Mouse (Mus musculus) adrenal gland, postnatal 10 days (tissue): ENCODE measurements at regions not wholly inside any gene's neighbourhood (a gene's known extent, or its start where the extent isn't known, plus 50 kb on each side); places are given as distances from the start of the nearest gene placed in this dataset.

Source experiments
- DNase-seq: peaks from one replicate; pipeline ENCODE4 v3.0.0; 2021; ENCODE audit warnings: mixed read lengths

DNA sequence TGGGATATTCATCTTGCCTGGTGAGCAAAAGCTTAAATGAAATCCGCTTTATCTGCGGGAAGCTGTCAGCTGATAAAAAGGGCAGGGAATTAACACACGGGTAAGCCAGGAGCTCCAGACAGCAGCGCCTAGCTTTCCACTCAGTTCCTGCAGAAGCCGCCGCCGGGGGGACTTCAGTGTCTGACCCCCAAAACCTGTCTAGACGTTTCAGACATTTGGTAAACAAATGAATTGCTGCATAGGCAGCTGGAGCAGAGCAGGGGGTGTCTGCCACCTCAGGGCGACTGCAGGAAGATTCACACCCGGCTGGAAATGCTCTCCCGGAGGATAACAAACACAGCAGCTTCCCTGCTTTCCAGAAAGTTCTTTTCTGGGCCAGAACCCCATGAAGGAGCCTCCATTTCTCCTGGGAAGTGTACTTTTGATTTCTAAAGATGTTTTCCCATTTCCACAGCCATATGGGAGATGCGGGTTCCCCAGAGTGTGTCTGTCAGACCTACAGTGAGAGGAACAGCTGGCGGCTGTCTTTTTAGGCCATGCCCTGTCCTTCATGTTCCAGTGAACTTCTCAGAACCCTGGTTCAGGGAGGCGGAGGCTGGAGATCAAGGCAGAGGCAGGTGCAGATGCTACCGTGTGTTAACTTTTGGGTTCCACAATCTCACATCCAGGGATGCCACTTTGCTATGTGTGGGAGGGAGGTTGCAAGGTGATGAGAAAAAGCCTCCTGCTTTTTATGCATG is 58.7 kb upstream of the Pmepa1 start:
- no peak for DNase-seq

DNA sequence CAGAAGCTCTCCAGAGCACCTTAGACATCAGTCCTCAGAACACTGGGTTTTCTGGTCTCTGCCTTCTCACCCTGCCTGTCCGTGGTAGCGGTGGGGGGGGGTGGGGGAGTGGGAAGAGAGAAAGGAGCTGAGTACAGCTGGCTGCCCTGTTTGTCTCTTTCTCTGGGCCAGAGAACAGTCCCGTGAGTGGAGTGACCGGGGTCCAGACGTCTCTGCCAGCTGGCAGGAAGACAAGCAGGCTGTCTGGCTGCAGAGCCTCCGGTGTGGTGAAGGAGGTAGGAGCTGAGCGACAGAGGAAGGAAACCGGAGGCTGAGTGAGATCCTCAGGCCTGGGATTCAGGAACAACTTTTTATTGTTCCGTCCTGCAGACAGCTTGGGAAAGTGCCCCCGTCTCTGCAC is 59.5 kb upstream of the Pmepa1 start:
- peak; percentile 85 for DNase-seq

DNA sequence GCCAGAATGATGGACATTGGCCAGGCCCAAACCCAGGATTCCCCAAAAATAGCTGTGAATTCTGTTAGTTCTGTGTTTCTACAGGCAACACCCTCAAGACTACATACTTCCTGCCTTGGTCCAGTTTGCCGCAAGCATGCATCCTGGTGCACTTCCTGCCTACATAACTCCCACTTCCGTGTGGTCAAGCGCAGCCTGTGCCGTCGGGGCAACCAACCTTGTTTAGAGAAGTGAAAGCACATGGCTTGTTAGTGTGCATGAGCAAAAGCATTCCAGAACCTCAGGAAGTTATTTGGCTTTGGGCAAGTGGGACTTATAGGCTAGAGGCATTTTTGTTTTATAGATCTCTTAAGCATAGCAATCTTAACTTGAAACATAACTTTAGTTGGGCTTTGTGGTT is 61.3 kb upstream of the Pmepa1 start:
- no peak for DNase-seq

DNA sequence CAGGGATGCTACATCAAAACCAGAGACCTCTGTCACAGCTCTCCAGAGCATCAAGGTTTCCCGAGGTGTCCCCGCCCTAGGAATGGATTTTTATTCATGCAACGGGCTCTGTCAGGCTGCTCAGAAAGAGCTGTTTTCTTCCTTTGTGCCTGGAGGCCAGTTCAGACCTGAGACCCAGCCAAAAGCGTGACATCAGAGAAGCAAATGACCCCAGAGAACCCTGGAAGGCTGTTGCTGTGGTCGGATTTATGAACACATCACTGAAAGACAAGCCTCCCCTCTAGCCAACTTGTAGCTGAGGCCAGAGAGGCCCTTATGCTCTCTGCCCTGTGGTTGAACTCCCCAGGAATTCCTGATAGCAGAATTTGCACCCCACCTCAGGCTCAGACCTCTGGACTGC is 62.3 kb upstream of the Pmepa1 start:
- peak; percentile 54 for DNase-seq

DNA sequence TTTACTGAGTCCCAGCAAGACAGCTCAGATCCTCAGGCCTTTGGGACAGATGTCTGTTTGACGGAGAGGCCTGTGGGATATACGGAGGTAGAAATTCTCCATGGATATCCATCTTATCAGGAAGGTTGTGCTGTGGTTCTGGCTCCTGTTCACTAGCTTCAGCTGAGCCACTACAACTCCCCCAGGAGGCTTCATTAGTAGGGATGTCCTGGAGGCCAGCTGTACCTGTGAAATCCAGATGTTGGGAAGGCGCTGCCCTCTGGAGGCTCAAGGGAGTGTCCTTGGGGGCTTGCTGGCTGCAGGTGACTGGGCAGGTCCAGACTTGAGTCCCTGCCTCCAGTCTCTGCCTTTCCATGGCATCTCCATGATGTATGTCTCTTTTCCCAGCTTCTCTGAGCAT is 62.9 kb upstream of the Pmepa1 start:
- no peak for DNase-seq

DNA sequence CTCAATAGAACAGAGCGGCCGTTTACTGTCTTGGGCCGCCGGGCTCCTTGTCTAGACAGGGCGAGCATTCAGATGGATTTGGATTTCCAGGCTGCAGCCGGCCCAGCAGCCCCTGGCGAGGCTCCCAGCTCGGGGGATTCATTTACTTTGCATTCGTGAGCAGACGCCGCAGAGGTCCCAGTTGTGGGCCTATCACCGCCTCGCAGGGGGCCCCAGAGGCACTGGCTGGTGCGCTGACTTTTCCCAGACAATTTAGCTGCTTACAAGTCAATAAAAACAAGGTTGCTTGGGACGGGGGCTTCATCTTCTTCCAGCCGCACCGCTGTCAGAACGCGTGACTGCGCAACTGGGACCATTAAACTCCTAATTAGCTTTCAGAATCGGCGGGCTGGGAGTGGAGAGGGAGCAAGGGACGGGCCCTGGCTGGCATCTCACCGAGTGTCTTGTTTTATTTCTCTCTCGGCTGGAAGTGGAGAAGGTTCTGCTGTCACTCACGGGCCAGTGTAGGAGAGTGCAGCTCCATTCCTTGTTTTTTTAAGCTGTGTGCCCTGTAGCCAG is 63.8 kb upstream of the Pmepa1 start:
- DNase-seq, result peak; percentile 23

DNA sequence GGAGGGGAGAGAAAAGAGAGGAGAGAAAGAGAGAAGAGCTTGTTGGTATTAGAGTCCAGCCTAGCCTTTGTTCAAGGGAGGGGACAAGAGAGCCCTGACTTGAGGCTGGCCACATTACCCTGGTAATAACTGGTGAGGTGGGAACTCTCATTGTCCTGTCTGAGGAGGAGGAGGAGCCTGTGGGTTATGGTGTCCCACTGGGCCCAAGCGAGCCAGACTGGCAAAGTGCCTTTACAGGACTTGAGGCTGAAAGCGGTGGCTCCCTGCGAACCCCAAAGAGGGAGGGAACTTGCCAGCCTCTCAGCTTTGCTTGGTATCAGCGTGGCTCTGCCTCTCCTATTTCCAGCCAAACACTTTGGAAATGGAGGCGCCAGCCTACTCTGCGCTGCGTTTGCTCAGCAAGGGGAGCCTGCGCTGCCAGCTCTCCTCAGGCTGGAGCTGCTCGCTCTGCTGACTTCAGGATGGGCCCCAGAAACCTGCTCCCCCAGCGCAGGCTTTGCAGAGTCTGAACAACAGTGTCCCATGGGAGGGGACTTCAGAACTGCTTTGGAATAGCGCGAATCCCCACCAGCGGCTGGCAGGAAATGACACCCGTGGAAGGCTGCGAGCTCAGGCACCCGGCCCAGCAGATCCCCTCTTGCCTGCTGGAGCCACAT is 66.4 kb upstream of the Pmepa1 start:
- DNase-seq, result peak; percentile 16

DNA sequence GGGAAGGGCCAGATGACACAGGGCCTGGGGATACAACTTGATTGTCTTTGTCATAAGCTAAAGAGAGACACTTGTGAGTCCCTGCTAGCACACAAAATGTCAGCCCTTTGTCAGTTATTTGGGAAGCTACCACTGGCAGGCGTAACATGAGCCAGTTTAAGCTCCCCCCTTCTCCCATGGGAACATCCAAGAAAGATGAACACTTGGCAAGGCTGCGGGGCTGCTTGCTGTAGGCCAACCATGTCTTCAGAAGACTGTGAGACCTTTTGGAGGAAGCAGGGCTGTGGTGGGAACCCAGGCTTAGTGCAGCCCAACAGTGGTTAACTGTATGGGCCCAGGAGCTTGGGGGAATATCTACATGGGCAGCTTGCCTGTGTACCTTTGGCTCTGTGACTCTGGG is 67.3 kb upstream of the Pmepa1 start:
- DNase-seq, result no peak

DNA sequence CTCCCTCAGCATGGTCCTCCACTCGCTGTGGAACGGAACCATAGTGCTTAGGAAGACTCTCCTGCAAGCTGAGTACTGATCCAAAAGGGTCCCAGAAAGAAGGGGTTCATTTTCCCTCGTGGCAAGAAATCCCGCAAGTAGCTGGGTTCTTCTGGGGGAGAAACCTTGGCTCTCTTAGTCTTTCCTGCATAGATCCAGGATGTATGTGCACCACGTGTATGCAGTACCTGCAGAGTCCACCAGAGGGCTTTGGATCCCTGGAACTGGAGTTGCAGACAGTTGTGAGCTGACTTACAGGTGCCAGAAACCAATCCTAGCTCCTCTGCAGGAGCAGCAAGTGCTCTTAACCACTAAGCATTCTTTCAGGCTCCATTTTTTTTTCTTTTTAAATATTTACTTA is 67.9 kb upstream of the Pmepa1 start:
- DNase-seq, result no peak

DNA sequence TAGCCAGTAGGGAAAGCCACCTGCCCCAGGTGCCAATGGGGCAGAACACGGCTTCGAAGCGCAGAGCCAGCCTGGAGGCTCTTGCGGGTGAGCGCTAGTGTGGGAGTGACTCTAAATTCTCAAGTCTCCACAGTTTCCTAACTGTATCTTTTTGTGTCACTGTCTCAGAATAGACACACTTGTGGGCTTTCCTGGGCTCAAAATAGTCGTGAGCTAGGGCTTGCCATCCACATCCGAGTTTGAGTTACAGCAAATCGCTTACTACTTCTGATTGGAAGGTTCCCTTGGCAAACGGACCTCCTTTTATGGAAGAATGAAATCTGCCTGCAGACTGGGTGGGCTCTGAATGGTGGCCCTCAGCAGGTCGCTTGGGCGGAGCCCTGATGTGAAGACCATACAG is 71.0 kb upstream of the Pmepa1 start:
- DNase-seq, result no peak

DNA sequence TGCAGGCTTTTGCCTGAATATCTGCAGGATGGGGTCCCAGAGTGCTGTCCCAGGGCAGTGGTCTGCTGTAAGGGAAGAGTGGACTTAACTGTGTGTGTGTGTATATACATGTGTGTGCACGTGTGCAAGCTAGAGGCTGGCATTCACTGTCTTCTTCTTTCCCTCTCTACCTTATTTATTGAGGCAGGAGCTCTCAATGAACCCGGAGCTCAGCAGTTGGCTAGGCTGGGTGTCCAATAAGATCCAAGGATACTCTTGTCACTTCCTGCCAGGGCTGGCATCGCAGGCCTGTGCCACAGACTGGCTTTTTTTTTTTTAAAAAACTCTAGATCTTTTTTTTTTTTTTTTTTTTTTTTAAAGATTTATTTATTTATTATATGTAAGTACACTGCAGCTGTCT is 72.4 kb upstream of the Pmepa1 start:
- no peak for DNase-seq

DNA sequence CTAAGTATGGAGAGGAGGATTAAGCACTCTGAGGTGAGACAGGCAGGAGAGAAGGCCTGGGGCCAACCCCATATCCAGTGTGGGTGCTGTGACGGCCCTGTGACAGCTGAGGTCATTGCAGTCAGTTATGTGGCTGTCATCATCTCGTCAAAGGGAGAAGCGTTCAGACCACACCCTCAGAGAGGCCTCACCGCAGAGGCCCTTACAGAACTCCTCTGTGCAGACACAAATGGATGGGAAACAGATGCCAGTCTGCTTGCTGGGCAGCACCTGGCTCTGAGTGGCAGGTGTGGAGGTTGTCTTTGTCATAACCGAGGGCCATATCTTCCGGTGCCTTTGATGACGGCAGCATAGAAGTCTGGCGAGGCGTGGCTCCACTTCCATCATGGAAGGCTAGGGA is 73.2 kb upstream of the Pmepa1 start:
- DNase-seq, result no peak

DNA sequence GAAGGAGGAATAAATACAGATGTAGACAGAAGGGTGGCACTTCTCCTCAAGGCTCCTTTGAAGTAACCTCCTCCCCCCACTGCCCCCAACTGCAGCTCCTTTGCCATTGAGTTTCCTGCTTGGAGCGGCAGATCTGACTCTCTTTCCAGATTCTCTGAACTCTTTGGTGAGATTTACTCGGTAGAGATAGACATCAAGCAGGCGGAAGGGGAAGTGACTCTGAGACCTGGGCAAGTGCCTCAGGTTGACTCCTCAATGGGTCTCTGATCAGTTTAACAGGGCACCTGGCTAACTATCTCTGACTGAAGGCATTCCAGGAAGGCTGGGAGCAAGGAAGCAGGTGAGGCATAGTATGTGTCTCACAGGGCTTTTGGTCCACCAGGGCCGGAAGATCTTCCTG is 73.6 kb upstream of the Pmepa1 start:
- no peak for DNase-seq

DNA sequence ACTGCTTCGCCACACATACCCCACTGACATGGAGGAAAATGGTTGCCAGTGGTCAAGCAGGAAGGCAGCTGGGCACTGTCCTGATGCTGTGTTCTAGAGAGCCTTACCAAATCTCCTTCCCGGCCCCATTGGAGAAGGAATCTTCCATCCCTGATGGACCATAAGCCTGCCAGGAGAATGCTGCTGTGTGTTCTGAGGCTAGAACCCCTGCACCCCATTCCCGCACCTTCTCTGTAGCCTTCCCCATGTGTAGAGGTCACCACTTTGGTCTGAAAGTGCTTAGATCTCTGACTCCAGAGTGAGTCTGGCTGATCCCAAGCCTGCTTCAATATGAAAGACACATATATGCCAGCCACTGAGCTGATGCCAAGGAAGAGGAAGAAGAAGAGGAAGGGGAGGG is 74.1 kb upstream of the Pmepa1 start:
- no peak for DNase-seq

DNA sequence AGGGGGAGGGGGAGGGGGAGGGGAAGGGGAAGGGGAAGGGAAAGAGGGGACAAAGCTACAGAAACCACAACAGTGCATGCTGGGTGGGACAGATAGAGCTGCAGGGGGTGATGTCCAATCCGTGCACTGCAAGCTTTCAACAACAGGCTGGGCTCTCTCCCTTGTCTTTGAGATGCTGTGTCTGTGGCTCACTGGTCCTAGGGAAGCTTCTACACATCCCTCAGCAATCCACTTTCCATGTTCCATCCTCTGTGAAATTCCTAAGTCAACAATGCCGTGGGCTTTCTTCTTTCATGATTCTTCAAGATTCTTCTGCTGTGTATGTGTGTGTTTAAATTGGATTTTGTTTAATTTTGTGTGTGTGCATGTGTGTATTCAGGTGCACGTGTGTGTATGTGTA is 74.5 kb upstream of the Pmepa1 start:
- DNase-seq, result no peak

DNA sequence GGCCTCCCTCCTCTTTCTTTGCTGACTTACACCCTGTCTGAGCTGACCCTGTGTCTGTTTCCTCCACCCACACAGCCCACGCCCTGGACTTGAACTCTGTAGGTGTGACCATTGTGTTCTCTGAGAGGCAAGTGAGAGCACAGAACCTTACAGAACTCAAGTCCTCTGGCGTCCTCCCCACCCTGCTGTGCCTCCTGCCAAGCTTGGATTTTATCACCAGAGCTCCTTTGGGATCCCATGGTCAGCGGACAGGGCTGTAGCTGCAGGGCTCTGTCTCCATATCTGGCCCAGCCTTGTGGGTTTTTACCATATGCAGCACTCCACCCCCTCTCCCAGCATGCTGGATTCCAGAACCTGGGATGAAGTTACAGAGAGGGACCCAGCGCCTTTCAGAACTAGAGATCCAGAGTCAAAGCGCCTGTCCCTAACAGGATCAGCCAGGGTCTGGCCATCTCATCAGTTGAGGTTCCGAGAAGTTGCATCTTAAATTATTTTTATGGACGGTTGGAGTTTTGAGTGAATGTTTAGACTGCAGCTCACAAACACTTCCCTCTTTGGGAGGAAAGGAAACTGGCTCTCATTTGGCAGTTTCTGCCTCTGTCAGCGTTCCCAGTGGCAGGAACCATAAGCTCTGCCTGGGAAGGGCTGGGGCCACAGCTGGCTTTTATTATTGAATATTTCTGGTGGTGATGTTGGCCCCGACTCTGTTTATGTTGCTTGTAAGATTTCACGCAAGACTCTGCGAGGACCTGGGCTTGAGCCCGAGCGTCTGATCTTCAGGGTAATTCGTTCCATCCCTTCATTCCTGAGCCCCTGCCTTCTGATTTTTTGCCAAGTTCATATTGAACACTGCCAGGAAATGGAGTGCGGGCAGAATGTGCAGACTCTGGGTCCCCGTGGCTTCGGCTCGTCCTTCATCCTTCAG is 75.8 kb upstream of the Pmepa1 start:
- DNase-seq, result peak; percentile 71

DNA sequence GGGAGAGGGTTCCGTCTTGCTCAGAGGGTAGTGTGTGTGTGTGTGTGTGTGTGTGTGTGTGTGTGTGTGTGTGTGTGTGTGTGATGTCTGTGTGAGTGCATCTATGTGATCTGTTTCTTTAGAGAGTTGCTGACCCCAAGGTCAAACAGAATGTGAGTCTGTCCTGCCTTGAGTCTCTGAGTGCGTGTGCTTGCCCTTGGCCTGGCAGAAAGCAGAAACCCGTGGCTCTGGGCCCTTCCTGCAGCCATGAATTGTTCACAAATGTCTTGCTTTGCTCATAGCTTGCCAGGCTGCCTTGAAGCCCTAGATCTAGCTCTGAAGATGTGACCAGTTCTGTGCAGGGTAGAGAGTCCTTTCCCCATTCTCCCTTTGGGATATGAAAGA is 76.4 kb upstream of the Pmepa1 start:
- no peak for DNase-seq

DNA sequence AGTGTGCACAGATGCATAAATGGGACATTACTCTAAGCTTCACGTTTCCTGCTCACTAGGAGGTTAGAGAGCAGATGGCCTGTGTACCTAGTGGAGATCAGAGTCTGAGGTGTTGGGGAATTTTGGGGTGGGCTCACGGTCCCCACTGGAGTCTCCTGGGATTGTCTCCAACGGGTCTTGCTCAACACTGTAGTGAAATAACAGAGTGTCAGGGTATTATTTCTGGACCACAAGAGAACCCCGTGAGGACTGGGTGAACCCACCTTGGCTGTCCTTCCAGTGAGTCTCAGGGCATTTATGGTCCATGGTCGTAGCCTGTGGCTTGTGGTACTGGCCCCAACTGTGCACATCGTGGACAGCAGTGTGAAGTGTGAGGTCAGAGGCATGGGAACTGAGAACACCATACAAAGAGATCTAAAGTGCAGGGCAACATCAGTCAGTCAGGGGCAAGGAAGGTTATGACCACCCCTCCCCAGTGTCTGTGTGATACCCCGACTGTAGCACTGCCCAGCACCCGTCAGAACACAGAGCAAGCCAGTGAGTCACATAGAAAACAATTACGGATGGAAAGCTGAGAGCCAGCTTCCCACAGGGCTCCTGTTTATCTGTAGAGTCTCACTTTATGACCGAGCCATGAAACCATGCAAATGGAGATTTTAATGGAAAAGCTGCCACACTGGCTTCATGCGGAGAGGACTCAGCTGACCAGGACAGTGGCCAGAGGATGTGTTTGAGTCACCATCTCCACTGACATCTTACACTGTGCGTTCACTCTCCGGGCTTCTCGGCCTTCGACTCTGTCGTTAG is 77.3 kb upstream of the Pmepa1 start:
- no peak for DNase-seq

DNA sequence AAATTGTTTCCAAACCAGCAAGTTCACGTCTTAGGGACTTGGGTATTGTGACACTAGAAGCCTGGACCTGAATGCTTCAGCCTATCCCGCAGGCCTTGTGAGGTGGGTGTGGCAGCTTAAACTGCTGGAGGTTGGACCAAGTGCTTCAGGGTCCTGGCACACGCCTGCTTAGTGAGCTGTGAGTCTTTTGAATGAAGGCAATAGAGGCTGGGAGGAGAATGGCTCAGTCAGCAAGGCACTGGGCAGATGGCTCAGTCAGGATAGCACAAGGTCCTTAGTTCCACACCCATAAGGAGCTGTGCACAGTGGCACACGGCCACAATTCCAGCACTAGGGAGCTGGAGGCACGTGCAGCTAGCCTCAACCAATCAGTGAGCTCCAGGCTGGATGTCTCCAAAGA is 80.5 kb upstream of the Pmepa1 start:
- no peak for DNase-seq

DNA sequence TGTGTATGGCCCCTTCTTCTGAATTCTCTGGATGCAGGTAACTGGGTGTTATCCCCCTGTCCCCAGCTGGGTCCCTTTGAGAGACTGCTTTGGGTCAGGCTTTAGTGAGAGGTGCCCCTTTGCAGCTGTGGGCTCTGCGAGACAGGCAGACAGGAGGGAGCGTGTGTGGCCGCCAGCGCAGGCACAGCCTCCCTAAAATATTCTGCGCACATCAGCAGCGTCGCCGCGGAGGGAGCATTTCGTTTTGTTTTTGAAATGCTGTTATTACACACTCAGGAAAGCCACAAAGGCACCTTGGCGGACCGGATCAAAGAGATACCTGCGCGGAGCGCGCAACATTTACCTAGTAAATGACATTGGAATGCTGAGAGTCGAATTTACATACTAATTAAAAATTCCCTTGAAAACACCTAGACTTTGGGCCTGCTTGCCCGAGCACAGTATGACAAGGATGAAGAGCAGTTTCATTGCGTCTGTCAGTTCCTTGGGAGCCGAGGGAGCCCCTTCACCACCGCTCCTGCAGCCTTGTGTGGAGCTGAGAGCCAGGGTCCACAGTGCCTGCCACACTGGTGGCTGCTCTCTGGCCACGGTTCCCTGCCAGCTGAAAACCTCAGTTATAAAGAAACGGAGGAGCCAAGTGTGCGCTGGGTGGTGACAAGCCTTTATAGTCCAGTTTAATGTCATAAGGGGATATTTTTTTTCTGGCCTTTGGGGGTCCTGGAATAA is 89.3 kb upstream of the Pmepa1 start:
- no peak for DNase-seq

DNA sequence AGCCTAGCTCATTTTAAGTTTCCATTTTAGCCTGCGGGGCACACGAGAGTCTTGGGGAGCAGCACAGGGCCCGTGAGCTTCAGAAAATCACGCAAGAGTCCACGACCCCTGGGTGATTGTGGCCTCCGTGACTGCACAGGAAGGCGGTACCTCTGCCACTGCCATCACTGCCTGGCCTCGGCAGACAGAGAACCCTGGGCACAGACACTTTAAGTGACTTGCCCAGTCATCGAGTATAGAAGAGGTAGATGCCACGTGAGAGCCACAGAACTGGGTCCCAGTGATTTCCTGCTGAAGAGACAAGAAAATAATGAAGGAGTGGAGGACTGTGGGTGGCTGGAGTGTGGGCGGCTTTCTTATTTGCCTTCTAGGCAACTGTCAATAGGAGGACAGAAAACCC is 90.4 kb upstream of the Pmepa1 start:
- no peak for DNase-seq
